Mouse (Mus musculus): ENCODE results near the gene Dffa. TPM values are rescaled to one million over a fixed set of nuclear protein-coding genes. Genes with fewer than 3 reads are reported as not detected.

Dffa gene
- polyA plus RNA-seq (2012; rRNA removed): 7.7 and 7.9 TPM in 2 replicates

DNA sequence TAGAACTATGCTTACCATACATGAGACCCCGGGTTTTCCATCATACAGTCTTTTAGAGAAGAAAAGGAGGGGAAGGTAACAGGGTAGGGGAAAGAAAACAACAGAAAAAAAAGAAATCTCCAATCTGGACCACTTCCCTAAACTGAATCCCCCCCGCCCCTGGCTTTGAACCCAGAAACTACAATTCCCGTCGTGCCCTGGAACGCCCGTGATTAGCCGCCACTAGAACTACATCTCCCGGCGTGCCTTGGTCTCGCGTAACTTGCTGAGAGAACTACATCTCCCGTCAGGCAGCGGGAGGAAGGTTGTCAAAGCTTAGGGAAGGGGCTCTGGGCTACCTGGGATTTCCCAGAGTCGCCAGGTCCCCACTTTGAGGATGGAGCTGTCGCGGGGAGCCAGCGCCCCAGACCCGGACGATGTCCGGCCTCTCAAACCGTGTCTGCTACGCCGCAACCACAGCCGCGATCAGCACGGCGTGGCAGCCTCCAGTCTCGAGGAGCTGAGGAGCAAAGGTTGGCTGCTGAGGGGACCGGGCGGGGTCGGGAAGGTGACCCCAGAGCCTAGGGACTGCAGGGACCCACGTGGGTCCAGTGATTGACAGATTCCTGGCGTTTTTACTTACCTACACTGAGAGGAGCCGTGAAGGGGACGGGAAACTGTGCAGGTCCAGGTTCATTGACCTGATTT lies at the start of gene Dffa:
Dffa (plus strand) TSS at position 272 of the 687 bp plus-strand sequence.

DNA sequence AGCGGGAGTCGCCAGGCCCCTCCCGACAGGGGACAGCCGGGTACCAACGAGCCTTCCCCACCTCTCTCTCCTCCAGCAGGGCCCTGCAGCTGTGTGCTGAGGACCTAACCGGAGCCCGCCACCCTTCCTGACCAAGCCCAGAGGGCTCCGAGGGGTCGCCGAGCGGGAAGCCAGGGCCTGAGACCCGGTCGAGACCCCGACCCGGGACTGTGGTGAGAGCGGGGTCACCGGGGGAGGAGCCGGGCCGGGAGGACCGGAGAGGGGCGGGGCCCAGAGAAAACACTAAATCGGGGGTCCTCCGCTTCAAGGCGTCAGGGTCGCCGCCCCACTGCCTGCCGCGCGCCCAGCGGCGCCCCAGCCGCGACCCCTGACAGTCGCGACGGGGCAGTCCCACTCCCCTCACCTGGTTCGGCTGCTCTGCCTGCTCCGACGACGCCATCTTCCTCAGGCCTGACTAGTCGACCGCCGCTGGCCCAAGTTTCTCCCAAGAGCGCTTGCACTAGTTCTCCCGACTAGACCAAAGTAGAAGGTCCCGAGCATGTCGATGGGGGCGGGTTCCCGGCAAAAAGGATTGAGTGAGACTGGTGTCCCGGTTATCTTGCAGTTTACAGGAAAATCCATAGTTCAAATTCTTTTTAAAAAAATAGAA lies 4.5 kb upstream of the Dffa start, which contains the start of gene Pex14:
Pex14 (minus strand) TSS at position 508 of the 649 bp plus-strand sequence.

DNA sequence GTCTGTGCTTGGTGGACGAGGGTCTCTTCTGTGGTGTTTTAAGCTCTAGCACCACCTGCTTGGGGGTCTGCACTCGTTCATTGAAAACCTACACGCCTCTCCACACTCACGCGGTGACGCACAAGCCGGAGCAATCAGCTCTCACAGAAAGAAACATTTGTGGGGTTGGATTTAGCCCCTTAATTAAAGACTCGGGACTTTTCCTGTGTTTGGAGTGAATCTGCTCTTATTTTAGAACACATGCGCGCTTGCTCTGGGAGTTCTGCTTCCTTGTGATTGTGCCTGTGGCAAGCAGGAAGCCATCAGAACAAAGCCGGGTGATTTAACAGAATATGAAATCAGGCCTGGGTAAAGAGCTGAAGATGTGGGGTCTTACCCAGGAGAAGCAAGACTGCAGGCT lies 22.7 kb downstream of the Dffa start, which contains the start of gene Cort:
Cort (minus strand) TSS at position 101 of the 400 bp plus-strand sequence.

DNA sequence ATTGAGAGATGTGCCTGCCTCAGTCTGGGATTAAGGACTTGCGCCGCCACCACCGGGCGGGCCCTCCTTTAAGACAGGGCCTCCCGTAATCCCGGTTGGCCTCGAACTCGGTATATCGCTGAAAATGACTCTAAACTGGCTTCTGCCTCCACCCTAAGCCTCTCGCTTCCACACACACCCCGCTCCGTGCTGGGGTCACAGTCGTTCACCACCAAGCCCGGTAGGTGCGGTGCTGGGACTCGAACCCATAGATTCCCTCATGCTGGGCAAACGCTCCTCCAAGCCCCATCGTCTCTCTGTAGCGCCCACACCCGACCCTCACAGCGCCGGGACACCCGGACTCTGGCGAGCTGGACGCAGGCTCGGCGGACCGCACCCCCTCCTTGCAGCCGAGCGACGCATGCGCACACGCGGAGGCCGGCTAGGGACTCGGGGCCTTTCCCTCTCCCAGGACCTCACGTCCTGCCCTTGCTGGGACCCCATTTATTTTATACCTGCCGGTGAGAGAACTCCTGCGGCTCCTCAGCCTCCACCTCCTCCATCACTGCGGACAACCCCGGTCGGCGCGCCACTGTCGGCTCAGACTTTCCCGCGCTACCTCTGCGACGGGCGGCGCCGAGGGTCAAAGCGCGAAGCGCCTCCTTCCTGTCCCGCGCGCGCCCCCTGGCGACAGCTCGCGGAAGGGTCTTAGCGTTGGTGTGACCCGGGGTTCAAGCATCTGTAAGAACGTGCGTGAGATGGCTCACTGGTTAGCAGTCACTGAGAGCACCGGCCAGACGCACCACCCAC lies 33.2 kb downstream of the Dffa start, which contains the start of gene Cenps:
Cenps (minus strand) TSS at position 648 of the 789 bp plus-strand sequence.

DNA sequence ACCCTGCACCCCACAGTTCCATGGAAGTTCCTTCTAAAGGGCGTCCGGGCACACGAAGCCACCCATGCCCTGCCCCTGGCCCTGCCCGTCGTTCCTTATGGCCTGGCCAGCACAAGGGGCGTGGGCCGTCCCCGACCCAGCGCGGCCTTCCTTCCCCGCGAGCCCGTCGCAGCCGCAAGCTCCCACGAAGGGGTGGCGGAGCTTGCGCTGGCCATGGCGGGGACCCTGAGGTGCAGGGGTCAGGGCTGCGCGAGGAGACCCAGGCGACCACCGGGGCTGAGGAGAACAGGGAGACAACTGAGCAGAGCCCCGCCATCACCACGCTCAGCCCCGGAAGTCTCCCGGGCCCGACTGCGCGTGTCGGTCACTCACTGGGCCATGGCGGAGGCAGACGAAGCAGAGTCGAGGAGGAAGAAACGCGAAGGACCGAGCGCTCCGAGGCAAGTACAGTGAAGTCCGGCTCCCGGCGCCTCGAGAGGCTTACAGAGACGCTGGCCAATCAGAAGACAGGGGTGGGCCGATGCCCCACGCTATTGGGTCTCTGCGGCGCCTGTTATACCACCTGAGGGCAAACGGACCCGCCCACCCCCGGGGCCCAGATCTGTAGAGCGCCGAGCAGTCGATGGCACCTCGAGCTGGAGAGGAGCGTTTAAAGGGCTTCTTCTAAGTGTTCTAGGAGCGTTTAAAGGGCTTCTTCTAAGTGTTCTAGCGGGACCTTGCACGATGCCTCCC lies 62.4 kb downstream of the Dffa start, which contains the start of gene Pgd:
Pgd (minus strand) TSS at position 557 of the 732 bp plus-strand sequence.

Other genes with a start within 250 kb of the Dffa start
- gene Pex14, start 4.3 kb upstream of the Dffa start, polyA plus RNA-seq (2012; rRNA removed): 27.0 and 38.8 TPM in 2 replicates
- 0.16 TPM in 1 of 2 replicates, not detected in the other for gene Cort, start 22.6 kb downstream of the Dffa start, polyA plus RNA-seq (2012; rRNA removed)
- gene Cenps, start 33.5 kb downstream of the Dffa start, polyA plus RNA-seq (2012; rRNA removed): 0.19 and 1.2 TPM in 2 replicates
- 161 and 188 TPM in 2 replicates for gene Pgd, start 62.6 kb downstream of the Dffa start, polyA plus RNA-seq (2012; rRNA removed)
- gene Kif1b, start 203.5 kb downstream of the Dffa start, polyA plus RNA-seq (2012; rRNA removed): 6.7 and 10.9 TPM in 2 replicates

All from stomach, adult 2 months (tissue).